Mouse (Mus musculus) activated CD4-positive, CD25-positive, alpha-beta regulatory T cell, adult 4 months (primary cell): Measurements from ENCODE around the gene Denr. TPM values are rescaled to one million over a fixed set of nuclear protein-coding genes. Genes with fewer than 3 reads are reported as not detected.

Experiments used
- ATAC-seq: one replicate; pipeline ENCODE4 v1.8.0; 2017
- polyA plus RNA-seq, 2 experiments: library from polyadenylated mRNA; unstranded; fragments of 100-300 nt; shearing (Covaris generic); gene quantifications; one replicate each; pipeline ENCODE4 v1.2.1; 2017

Gene Denr
- polyA plus RNA-seq, 2 experiments from 2014 or later: 81.2 to 84.6 TPM

DNA sequence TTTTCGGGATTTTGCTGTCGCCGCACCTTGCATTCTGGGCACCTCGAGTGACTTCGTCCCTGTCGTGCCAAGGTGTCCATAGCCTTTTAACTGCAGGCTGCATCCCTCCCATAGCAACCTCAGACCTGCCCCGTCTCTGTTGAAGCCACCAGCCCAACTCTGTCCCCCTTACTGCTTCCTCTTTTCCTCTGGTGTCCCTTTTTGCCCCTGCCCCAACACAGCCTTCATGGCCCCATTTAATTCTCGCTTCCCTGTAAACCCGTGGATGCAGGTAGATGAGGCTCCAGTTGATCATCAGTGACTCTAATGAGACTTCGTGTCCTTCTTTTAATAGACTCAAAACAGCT is 629 bp downstream of the Denr start:
- ATAC-seq: no peak

DNA sequence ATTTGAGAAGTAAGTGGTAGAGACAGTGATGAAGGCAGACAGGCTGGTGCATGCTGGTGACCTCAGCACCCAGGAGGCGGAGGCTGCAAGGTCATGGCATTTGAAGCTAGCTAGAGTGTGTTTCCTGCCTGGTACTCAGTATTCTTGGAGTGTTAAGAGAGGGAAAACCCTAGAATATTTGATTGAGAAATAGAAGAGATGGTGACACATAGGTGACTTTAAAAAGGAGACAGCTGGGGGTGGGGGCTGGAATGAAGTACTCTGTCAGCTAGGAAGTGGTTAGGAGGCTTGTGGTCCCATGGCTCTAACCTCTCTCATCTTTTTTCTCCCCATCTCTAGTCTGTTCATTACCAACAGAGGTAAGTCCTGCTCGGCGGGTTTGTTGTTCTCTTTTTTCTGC is 7.9 kb downstream of the Denr start:
- ATAC-seq: peak; percentile 93

DNA sequence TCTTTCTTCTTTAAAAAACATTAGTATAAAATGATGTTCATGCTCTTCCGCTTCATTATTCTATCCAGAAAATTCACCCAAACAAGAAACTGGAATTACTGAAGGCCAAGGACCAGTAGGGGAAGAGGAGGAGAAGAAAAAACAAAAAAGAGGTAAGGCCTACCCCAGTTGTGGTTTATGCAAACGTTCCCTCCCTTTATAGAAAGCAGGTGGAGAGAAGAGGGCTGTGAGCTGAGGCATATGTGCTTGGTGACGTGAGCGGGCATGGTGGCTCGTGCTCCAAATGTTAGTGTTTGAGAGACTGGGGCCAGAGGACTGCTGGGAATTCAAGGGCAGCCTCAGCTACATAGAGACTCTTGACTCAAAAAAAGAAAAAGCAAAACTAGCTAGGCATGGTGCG is 15.1 kb downstream of the Denr start:
- no peak for ATAC-seq

DNA sequence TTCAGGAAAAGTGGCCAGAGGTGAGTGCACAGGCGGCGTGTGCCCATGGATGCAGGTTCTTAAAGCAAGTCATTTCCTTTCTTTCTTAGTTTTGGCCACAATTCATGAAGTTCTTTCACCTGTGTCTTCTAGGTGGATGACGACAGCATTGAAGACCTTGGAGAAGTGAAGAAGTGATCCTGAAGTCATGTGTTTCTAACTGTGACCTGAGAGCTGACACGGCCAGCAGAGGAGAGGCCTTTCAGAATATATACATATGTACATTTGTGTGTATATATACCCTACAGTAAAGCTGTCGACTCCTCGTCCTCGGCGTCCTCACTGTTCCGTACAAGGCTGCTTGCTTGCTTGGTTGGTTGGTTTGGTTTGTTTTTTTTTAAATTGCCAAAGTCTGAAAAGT is 20.1 kb downstream of the Denr start, which contains the start of gene Gm43518:
Gene Gm43518 (plus strand): TSS at position 301 of the 400 bp plus-strand sequence.
- no peak for ATAC-seq

DNA sequence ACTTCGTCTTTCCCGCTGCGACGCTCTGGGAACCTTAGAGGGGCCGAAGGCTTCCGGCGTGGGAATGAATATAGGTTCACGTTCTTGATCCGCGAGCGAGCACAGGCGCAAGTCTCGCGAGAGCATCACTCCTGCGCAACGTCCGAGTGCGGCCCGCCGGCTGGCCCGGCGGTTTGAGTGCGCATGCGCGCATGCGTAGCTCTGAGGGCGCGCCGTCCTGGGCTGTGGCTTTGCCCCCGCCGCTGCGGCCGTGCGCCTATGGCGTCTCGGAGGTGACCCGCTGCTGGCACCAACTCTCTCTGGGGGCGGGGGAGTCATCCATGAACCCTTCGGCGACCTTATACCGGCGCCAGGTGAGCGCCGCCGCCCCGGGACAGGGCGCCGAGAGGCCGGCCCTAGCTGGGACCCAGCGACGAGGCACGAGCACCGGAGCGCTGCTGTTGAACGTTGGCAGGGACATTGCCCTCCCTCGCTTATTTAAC is 23.6 kb downstream of the Denr start, which contains the start of gene Ccdc62:
Gene Ccdc62 (plus strand): TSS at position 172 of the 482 bp plus-strand sequence.
- ATAC-seq: peak; percentile 94

DNA sequence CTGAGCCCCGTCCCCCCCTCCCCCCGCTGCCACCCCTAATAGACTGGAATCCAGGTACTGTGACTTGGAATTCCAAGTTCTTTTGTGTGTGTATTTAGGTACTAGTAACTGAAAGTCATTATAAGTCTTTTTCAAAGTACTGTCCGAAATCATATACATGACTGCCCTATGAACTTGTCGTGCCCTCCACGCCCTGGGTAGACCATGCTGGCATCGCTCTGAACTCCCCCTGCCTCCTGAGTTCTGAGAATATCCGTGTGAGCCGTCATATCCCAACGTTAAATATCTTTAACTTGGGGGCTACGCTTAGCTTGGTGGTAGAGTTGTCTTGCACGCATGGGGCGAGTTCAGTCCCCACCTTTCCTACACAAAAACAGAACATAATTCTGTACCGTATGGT is 24.2 kb downstream of the Denr start:
- ATAC-seq: no peak

DNA sequence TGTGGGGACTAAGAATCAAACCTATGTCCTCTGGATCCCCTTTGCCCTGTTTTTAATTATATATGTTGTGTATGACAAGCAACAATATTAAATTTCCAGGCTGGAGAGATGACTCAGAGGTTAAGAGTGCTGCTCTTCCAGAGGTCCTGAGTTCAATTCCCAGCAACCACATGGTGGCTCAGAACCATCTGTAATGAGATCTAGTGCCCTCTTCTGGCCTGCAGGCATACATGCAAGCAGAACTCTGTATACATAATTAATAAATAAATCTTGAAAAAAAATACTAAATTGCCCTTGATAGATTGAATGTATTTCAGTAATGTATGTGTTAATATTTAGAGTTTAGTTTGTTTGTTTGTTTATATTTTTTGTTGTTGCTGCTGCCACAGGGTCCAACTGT is 26.0 kb downstream of the Denr start:
- no peak for ATAC-seq

DNA sequence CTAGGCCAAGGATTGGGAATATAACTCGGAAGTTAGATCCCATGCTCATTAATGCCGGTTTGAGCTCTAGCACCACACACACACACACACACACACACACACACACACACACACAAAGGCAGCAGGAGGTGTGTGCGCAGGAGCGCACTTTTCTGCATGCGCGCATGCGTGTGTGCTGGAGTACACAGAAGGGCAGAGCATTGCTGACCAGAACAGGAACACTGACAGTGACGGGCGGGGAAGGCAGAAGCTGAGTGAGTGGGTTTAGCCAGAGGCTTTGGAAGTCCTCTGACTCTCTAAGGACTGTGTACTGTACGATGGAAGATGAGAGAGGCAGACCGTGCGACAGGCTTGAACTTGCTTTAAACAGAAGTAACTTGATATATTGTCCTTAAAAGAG is 26.6 kb downstream of the Denr start:
- ATAC-seq: no peak

DNA sequence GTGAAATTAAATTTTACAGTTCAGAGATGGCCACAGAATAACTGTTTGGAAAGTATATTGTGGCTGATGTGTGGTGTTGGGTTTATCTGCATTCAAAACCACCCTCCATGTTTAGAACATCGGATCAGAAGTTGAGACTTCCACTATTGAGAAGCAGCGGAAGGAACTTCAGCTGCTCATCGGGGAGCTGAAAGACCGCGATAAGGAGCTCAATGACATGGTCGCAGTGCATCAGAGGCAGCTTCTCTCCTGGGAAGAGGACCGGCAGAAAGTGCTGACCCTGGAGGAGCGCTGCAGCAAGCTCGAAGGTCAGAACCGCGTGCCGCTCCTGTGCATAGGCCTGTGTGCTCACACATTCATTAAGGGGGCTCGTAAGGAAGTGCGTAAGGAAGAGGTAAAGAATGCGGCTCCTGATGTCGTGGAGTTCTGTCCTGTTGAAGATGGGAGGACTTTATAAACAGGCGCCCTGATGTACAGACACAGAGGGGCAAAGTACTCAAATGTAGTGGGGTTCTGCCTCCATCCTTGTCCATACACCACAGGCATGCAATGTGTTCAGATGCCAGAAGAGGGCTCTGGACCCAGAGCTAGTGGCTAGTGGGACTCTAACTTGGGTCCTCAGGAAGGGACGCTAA is 27.1 kb downstream of the Denr start:
- no peak for ATAC-seq

DNA sequence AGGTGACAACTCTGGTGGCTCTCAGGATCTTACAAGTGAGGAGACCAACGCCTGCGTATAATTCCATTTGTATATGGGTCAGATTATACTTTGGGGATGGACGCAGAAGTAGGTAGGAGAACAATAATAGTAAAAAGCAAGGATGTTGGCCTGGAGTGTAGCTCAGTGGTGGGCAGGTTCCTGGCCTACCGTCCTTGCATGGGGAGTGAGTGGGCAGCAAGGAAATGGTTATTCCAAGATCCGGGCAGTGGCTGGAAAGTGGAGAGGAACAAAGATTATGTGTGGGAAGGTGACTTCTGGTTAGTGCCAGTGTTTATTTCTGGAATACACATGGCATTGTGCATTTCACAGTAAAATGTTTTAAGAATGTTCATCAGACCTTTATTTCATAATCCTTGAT is 29.0 kb downstream of the Denr start:
- no peak for ATAC-seq

DNA sequence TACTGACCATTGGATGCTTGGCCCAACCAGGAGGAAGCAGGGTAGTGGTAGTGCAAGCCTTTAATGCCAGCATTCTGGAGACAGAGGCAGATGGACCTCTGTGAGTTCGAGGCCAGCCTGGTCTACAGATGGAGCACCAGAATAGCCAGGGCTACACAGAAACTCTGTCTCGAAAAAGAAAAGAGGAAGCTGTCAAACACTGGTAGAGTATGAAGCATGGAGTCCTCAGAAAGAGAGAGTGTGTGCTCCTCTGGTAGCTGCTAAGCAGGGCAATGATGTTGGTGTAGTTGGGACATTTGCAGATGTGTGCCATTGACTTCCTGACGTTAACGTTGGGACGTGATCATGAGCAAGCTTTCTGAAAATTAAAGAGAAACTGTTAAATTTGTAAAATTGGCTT is 31.5 kb downstream of the Denr start:
- no peak for ATAC-seq

DNA sequence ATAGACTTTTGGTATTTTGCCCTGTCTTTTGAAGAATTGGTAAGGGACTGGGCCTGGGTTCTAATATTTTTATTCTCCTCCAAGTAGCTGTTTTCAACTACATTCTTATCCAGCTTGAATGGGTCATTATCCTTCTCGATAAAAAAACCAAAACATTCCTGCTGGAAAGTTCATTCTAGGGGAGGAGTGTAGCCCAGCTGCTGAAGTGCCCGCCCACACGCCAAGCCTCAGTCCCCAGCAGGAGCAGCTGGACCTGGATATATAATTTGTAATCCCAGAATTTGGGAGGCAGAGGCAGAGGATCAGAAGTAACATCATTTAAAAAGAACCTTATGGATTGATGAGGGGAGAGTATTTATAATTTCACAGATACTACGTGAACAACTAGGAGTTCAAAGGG is 39.6 kb downstream of the Denr start:
- ATAC-seq: no peak

DNA sequence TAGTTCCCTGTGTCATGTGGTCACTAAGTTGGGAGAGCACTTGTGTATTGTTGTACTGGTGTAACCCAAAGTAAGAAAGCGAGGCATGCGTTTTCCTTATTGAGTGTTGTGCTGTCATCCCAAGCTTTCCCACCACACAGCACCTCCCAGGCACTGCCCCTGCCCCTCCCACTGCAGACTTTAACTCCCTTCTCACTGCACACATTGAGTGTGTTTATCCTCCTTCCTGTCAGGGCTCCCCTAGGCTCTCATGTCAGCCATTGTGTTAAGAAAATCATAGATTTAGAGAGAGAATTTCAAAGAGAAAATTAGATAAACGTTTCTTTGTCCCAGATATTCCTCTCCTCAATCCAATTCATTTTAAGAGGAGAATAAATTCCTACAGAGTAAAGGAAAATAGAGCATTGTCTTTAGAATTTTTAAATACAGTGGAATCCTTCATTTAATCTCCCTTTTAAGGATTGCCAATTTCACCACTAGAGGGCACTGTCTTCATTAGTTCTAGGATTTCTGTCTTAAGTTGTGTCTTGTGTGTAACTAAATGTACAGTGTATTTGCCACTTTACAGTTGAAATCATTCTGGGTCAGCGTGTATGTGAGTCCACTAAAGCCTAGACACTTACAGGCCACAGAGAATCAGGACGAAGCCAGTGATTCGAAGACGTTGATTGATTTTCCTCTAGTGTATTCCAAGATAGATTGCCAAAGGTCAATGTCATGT is 40.2 kb downstream of the Denr start:
- ATAC-seq: no peak

DNA sequence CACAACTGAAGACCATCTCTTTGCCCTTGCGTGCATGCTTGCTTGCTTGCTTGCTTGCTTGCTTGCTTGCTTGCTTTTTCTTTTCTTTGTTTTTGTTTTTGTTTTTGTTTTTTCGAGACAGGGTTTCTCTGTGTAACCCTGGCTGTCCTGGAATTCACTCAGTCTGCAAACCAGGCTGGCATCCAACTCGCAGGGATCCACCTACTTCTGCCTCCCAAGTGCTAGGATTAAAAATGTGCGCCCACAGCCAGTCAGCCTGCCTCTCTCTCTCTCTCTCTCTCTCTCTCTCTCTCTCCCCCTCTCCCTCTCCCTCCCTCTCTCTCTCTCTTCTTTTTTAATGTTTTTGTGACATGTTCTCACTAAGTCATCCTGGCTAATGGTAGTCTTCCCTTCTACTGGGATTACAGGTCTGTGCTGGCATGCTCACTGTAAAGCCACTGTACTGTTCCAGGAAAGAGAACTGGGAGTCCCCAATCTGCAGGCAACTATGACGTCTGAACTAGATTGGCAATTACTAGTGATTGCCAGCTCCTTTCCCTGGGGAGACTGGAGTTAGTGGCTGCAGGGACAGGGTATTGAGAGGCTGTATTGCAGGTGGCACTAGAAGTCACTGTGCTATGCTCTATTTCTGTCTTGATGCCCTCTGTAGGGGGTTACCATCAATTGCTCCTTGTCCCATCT is 45.5 kb downstream of the Denr start:
- no peak for ATAC-seq

DNA sequence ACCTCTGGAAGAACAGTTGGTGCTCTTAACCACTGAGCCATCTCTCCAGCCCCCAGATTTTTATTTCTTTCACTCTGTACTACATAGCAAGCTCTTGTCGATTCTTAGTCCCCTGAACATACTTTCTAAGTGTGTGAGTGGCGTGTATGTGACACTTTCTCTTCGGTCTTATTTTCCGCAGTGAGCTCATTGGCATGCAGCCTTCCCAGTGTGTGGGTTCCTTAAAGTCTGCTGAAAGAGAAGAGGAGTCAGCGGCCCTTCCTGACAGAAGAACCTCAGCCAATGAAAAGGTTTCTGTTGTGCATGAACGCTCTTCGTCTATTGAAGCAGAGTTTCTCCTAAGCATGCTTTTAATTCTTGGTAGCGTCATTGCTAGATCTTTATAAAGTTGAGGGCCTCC is 50.2 kb downstream of the Denr start:
- no peak for ATAC-seq

DNA sequence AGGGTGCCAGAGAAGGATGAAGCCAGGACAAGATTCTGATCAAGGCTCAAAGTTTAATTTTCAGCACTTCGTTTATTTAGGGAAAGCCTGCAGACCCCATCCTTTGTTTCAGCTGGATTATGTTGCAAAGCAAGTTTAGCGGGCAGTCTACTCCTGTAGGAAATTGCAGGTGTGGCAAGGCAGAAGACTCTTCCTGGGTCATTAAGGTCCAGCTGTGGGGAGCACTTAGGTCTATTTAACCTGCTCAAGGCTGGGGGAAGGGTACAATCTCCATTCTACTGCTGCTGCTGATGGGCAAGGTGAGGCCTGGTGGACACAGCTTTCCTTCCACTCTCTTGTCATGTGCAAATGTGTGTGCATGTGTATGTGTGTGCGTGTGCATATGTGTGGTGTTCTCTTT is 52.0 kb downstream of the Denr start:
- ATAC-seq: no peak

DNA sequence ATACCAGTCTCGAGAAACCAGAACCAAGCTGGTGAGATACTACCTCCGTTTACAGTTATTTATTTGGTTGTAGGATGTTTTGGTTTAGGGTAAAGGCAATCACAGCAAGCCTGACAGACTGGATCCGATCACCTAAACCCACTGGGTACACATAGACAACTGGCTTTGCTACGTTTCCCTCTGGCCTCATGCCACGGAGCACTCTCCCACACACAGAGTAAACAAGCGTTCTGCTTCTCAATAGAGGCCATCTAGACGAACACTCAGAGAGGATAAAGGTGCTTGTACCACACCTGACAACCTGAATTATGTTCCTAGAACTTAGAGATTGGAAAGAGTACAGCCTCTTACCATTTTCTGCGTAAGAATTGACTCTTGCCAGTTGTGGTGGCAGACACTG is 53.2 kb downstream of the Denr start:
- no peak for ATAC-seq

DNA sequence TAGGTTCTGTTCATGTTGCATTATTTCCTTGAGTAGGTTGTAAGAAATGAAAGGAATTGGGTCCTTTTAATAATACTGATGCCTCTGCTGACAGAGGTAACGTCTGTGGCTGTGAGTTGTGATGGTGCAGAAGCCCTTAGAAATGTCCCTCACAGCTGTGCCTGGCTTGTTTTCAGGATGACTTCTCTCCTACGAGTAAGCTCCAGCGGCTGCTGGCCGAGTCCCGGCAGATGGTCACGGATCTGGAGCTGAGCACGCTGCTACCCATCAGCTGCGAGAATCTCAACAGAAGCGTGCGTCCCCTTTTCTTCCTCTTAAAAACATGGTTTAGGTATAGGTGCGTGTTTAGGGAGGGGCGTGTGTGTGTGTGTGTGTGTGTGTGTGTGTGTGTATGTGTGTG is 54.1 kb downstream of the Denr start:
- ATAC-seq: no peak

DNA sequence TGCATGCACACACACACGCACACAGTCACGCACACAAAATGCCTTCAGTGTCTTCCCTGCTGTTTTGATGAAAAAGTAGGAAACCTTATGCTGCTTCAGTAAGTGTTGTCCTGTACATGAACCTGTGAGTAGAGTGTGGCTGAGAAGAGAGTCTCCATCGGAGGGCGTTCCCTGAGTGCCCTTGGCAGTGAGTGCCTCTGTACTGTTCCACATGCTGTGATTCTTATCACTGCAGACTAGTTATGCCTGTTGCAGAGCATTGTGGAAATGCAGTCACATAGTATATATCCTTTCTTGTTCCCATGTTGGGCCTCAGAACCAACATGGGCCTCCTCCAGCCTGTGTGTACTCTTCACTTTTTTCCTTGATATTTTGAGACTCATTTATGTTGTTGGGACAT is 57.2 kb downstream of the Denr start:
- no peak for ATAC-seq

DNA sequence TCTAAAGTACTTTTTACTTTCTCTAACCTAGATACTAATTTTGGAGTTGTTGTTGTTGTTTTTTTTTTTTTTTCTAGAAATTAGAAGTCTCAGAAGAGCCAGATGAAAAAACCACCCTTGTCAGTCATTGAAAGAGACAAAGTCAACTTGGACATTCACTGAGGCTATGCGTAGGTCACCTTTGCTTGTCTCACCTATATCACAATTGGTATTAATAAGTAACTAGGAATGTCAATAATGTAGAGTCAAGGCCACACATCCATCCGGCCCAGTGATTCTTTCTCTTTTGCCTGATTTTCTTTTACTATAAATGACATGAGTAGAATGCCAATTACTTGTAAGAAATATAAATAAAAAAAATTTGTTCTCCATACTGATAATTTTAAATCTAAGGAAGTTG is 59.8 kb downstream of the Denr start:
- ATAC-seq: no peak

DNA sequence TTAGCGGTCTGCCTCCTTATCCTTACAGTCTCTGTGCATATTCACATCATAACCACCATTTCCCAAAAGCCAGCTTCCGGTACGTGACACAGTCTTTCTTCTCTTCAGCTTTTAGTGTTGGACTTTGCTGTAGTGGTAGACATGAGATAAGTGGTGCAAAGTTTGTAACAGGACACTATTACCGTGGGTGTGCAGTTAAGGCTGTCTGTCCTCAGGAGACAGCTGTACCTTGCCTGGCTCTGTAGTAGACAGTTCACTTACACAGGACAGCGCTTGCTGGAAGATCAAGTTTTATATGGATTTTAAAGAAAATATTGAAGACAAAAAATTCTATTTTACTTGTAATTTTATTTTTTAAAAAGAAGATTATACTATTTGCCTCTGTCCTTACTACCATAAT is 61.5 kb downstream of the Denr start:
- ATAC-seq: no peak

DNA sequence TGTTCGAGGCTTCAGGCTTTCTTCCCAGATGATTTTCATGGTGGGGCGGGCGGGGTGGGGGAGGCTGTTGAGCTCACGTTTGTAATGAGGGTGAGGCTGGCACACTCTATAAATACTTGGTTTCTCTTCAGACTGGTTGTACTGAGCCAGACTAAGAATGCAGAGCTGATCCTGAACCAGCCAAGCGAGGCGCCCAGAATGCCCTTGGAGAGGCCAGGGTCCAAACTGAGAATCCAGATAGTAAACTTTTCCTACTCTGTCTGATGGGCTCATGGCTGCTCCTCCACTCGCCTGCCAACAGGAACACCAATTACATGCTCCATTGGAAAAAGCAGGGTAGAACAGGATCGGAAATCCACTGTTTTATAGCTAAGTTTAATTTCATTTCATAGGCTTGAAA is 62.2 kb downstream of the Denr start:
- no peak for ATAC-seq

DNA sequence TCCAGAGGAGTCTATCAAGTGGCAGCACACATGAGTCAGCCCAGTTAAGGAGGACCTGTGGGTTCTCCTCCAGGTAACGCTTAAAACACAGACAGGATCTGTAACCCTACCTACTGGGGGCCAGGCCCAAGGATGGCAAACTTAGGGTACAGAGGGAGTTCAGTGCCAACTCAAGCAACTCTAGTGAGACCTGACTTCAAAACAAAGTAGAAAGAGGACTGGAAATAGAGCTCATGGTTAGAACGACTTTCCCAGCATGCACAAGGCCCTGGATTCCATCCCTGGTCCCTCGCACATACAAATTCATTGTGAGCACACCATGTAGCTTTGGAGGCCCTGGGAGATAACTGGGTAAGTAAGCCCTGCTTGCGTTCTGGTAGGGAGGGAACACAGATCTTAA is 63.6 kb downstream of the Denr start:
- ATAC-seq: no peak

DNA sequence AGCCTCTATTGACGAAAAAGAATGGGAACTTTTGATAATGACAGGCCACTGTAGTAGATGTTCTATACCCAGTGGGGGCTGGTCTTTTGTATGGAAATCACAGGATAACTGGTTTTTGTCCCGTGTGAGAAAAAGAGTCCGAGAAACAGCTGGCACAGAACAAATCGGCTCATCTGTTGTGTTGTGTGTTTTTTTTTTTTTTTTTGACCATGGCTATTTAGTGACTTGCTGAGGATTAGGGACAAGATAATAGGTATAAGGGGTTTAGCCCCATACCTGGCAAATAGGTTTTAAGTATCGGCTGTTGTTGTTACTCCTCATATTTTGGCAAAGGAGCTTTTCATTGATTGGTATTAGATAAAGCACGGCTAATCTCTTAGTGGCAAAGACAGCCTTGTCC is 65.5 kb downstream of the Denr start:
- no peak for ATAC-seq
